Mouse (Mus musculus) left cerebral cortex, postnatal 36 days (tissue): ENCODE results near the gene Rnaseh1. TPM values are rescaled to one million over a fixed set of nuclear protein-coding genes. Genes with fewer than 3 reads are reported as not detected.

Experiments
- DNase-seq, 2 experiments: peaks; one replicate each; pipeline ENCODE4 v3.0.0; 2021 to 2022; ENCODE audit warnings: low spot score in 2 of 2, mixed read lengths in 1 of 2
- intact Hi-C: fragments of 180-260 bp; cut with DNase I; formaldehyde crosslinking; loops from one replicate; pipeline ENCODE4 v1.15.1; 2025
- total RNA-seq, 2 experiments: library from RNA; stranded (reverse); gene quantifications; 2 replicates each; pipeline ENCODE4 v1.2.3; 2021

Rnaseh1 gene
- total RNA-seq, result 10 to 100 TPM; 13.4 to 15.2 TPM

DNA sequence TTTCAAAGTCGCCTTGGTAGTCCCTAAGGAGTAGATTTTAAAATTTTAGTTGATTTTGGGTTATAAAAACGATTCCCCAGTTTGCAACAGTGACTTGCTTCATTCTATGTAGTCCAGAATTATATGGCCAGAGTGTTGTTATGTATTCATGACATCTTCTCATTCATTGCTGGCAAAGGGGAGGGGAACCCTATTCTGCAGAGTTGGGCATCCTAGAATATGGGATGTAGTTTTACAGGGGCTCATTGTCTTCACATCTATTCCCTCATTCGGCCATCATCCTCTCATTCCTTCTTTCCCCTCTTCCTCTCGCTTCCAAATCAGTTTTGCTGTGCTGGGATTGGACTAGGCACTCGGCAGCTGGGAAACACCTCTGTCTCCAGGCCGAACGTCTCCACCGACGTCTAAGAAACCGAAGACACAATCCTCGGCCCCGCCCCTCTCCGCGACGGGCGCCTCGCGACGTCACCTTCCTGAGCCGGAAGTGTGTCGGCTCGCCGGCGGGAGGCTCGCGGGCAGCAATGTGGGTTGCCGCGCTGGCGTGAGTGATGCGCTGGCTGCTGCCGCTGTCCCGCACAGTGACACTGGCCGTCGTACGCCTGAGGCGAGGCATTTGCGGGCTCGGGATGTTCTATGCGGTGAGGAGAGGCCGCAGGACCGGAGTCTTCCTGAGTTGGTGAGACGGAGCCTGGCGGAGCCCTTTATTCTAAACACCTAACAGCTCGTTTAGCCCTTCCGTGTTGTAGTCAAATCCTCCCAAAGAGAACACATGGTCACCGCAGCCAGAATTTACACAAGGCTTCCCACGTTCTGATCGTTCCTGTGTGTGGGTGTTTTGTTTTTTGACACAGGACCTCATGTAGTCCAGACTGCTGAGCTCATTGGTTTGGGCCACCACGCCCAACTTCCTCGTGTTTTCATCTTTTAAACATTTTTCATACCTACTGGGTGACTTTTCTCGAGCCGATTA lies at the start of gene Rnaseh1:
TSS of gene Rnaseh1 (plus strand) at position 462 of the 970 bp plus-strand sequence.
- intact Hi-C loops, result no loop called here

DNA sequence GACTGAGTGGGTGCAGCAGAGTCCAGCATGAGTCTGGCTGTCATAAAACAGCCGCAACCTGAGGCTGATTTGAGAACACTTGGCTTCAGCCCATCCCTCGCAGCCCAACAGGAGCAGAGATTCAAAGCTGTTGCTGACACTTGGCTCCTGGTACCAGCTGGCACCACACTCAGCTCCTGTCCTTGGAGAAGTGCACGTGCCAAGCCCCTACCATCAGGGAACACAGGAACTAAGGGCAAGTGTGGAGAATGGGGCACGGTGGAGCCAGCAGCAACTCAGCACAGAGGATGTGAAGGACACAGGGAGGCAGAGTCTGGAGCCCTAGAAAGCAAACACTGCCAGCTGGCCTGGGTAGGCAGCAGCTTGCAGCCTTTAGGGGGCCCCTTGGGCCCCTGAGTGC lies 47.1 kb upstream of the Rnaseh1 start:
- no peak for DNase-seq
- intact Hi-C loops, result no loop called here

More for the DNA sequence above, at the start of gene Rnaseh1:
- DNase-seq, result peak; percentile 93 to 94

DNA sequence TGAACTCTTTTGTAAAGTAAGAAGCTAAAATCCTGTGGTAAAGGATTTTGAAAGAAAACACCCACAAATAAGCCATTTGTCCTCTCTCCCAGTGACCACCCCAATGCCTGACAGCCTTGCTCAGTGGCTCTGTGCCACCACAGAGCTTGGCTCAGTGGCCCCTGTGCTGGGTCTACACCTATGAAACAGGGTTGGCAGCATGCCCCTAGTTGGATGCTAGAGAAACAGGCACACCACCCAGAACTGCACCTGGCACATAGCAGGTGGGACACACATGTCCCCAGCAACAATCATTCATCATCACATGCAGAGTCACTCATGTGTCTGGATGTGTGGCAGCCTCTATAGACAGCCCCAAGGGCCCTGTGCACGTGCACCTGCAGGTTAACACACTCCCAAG lies 45.9 kb upstream of the Rnaseh1 start:
- intact Hi-C loops, result no loop called here
- DNase-seq, result no peak

DNA sequence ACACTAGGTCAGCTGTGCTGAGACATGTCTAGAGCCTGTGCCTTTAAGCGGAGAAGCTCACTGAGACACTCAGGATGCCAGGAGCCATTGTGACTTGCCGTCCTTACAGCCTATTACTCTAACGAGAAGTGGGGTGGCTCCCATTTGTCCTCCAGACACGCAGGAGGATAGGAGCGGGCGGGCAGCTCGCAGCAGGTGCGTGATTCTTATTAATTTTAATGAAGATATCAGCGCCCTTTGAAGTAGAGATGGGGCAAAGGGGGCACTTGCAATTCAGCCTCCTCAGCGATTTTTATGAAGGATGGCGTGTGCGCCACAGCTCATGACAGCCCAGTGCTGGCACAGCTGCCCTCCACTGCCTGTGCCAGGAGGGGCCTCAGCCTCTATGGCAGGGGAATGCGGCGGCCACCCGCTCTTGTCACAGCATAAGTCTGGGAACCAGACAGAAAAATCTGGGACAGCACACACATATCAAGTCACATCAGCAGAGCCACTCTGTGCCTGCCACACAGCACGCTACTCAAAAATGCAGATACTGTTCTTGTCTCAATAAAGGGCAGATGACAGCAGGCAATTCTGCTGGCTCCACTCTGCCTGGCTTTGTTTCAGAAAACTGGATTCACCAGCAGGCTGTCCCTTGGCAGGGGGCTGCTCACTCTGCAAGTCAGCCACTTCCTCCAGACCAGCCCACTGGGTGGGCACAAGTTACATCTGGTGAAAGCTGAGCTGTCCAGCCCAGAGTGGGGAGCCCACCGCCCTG lies 41.7 kb upstream of the Rnaseh1 start:
- intact Hi-C loops, result no loop called here
- DNase-seq, result peak; percentile 42 to 52

DNA sequence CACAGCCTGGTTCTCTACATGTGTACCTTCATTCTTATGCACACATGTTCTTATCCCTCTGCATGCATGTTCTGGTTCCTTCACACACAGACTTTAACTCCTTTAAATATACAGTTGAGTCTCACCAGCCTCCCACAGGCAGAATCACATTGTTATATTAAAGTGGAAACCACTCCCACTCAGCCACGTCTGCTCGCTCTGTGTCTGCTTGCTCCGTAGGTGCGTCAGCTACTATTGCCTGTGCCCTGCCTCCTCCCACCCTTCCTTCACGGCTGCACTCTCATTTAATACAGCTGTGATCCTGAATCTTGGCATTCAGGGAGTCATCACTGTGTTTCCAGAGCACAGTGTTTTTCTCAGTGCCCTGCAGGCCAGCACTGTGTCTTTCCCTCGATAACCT lies 37.0 kb upstream of the Rnaseh1 start:
- peak; percentile 29 to 62 for DNase-seq
- intact Hi-C loops, result no loop called here

DNA sequence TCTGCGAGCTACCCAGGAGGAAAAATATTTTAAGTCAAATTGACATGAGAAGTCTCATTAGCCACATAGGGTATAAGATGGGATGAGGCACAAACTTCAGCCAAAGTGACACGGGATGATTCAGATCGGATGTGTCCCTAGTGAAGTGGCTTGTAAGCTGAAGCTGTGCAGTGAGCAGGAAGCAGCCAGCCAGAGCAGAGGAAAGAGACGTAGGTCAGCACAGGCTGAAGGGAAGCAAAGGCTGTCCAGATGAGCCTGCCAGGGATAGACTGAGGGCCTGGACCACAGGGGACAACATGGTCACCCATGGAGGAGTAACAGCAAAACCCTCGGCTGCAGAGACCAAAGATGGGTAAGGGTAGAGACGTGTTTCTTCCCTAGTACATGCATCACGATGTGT lies 35.0 kb upstream of the Rnaseh1 start:
- intact Hi-C loops, result no loop called here

DNA sequence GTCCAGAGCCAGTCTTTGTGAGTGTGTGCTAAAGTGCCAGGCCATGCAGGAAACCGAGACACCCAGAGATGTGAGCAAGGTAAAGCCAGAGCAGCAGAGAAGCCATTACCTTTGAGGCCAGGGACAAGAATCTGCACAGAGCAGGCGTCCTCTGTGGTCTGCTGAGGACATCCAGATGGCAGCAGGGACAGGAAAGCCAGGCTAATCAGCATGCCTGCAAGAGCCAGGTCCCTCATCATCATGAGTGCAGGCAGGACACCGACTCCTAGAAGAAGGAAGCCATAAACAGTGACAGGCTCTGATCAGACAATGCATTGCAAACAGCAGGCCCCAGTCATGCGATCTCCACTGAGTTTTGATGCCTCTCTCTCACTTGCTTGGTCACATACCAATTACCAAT lies 32.1 kb upstream of the Rnaseh1 start:
- no peak for DNase-seq
- intact Hi-C loops, result no loop called here

More for the DNA sequence above, 35.0 kb upstream of the Rnaseh1 start:
- DNase-seq, result no peak

DNA sequence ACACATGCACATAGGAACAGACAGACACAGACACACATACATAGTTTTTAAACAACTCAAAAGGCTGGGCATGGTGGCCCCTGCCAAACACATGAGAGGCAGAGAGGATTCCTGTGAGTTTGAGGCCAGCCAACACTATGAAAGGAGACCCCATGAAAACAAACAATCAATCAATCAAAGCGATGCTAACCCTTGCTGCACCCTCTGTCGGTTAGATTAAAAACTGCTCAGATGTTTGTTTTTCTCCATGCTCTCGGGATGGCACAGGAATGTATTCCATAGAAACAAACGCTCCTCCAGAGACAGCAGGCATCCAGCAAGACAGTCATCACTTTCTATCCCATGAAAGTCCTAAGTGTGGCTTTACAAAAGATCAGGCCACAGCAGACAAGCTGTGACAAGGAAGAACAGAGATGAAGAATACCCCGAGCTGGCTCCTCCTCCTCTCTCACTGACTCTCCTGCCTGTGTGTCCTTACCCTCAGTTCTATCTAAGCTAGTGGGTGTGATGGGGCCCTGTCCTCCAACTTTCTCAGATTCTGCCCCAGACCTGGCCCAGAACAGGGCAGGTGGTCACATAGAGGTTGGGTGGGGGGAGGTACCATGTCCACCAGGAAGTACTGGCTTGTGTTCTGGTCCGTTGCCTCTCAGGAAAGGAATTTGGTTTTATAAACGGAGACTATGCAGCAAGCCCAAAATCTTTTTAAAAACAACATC lies 27.8 kb upstream of the Rnaseh1 start:
- intact Hi-C loops, result no loop called here

DNA sequence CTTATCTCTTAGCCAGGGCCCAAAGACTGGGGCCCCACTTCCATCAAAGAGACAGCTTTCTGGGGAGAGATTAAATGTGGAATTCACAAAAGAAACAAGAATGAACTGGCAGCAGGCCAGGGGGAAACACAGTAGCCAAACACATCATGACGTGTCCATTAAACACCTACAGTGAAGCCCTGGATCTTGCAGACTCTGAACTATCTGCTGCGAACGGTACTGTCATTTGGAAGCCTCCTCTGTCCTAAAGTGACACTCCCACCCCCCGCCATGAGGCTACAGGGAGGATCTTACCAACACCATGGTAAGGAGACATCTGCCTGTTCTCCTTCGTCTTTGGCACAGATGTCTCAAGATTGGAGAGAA lies 27.3 kb upstream of the Rnaseh1 start:
- intact Hi-C loops, result no loop called here
- DNase-seq, result peak in 1 of 2 experiments; percentile 24

More for the DNA sequence above, 27.8 kb upstream of the Rnaseh1 start:
- no peak for DNase-seq

DNA sequence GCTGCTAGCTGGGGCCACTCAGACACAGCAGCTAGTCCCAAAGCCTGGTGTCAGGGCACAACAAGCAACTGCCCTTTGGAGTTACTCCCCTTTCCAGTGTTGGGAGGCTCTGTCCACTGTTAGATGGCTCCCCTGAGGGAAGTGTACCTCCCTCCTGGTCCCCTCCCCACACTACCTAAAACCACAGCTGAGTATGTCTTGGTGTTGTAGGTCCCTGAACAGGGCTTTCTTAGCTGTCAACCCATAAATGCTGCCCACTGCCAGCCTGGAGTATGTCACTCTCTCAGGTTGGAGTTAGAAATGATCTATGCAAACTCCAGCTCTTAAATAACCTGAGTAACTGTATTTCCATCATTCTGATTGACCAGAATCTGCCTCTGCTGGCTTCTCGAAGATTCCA lies 26.8 kb upstream of the Rnaseh1 start:
- no peak for DNase-seq
- intact Hi-C loops, result no loop called here

DNA sequence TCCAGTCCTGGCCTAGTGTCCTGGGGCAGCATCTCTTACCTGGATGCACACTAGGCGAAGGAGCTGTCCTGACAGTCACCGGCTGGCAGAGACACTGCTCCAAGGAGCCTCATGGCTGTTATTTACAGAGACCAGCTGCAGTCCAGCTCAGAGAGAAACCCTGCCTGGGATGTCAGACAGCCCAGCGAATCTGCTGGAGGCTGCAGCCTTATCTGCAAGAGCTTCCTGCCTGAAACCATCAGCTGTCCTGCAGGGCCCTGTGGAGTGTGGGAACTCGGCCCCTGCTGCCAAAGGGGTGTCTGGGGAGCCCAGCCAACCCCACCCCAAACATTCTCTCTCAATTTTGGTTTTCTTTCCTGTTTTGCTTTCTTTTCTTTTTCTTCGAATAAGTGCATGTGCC lies 26.2 kb upstream of the Rnaseh1 start, which contains the start of gene Colec11:
TSS of gene Colec11 (minus strand) at position 183 of the 400 bp plus-strand sequence.
- DNase-seq, result no peak
- intact Hi-C loops, result no loop called here

DNA sequence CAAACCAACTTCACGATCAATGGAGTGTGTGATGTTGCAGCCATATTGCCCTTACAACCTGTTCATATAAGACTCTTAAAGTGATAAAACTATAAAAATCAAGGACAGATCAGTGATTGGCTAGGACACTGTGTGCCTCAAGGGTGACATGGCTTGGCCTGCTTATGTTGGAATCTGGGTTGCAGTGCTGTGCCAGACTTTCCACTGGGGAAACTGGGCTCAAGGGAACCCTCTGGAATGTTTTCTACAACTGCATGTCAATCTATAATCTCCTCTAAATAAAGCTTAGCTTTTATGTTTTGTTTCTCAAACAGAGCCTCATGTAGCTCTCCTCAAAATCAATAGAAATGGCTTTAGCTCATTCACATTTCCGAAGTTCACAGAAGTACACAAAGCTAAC lies 25.2 kb upstream of the Rnaseh1 start:
- intact Hi-C loops, result no loop called here
- no peak for DNase-seq

DNA sequence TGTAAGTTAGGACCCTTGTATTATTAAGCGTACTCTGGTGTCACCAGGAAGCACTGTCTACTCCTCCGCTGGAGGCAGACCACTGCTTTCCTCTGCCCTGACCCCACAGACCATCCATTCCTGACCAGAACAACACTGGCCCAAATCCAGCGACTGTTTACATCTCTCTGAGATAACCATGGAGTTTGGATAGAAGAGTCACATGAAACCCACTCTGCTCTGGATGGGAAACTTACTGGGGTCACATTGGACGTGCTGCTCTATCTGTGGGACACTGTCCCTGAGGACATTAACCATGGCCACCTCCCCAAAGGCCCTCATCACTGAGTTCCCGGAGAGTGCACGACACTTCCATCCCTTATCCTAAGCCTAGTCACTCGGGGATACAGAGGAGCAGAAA lies 24.0 kb upstream of the Rnaseh1 start:
- no peak for DNase-seq
- intact Hi-C loops, result no loop called here

DNA sequence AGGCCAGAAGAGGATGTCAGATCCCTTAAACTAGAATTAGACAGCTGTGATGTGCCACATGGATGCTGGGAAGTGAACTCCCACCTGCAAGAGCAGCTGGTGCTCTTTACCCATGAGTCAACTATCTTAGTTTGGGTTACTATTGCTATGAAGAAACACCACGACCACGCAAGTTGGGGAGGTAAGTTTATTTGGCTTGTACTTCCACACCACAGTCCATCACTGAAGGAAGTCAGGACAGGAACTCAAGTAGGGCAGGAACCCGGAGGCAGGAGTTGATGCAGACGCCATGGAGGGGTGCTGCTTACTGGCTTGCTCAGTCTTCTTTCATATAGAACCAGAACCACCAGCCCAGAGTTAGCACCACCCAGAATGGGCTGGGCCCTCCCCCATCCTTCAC lies 22.3 kb upstream of the Rnaseh1 start:
- no peak for DNase-seq
- intact Hi-C loops, result no loop called here

DNA sequence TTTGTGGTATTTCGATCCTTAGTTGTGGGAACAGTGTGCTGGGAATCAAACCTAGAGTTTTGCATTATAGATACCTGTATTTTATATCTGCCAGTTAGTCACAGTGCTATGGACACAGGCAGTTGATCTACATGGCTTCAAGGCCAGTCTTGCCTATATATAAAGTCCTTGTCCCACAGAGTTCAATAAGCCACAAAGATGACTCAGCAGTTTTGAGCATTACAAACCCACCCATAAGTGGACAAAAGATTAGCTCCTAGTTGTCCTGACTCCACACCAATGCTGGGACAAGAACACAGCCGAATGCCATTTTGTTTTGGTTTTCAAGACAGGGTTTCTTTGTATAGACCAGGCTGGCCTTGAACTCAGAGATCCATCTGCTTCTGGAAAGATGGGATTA lies 21.0 kb upstream of the Rnaseh1 start:
- intact Hi-C loops, result no loop called here

DNA sequence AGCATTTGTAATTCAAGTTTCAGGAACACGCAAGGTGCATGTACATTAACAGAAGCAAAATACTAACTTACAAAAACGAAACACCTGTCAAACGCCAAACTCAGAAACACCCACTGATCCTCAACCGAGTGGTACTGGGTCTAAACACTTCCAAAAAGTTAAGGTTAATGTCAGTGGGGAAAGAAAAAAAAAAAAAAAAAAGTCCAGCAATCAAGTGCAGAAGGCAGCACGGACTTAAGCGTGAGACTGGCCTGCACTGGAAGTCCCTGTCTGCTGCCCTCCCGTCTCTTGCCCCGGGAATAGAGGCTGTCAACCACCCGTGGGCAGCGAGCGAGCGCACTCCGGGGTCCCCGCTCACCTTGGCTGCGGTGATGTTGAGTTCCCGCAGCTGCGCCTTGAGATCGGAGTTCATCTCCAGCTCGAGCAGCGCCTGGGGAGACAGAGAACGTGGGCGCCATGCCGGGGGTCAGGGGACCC lies 14.3 kb upstream of the Rnaseh1 start:
- intact Hi-C loops, result loop anchor here (5.0 kb wide), 1 partner anchor 43 kb away; no protein-coding TSS in a partner anchor
- no peak for DNase-seq

More for the DNA sequence above, 21.0 kb upstream of the Rnaseh1 start:
- no peak for DNase-seq

DNA sequence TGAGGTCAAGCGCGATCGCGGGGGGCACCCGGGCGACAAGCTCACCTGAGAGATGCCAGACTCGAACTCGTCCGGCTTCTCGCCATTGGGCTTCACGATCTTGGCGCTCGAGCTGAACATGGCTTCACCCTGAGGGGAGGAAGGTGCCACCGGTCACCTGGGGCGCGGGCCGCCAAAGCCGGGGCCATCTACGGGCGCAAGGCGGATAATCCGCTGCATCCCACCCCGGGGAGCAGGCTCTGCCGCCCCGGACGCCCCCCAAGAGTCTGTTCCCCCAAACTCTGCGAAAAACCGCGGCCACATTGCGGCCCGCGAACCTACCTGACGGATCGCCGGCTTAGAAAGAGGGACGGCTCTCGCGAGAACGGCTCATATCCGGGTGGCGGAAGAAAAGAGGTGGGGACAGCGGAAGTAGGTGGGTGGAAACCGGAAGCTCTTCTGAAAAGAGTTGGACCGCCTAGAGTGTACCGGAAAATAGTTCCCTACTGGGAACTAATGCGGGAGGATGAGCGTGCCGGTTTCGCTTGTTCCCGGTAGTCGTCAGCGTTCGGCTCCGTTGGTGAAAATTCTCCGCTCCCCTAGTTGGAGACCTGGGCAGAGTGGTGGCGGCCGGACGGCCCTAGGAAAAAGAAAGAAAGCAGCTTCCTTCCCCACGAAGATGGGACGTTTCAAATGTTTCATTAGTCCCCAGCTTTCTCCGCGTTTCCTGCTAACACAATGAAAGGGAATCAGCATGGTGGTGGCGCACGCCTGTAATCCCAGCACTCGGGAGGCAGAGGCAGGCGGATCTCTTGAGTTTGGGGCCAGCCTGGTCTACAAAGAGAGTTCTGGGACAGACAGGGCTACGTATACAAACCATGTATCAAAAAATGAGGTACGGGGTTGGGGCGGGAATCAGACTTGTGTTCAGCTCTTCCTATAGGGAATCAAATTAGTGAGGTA lies 13.6 kb upstream of the Rnaseh1 start, which contains the start of gene Rps7:
TSS of gene Rps7 (minus strand) at position 419 of the 942 bp plus-strand sequence.
- intact Hi-C loops, result loop anchor here (5.0 kb wide), 1 partner anchor 44 kb away; no protein-coding TSS in a partner anchor
- DNase-seq, result peak; percentile 91 to 94

DNA sequence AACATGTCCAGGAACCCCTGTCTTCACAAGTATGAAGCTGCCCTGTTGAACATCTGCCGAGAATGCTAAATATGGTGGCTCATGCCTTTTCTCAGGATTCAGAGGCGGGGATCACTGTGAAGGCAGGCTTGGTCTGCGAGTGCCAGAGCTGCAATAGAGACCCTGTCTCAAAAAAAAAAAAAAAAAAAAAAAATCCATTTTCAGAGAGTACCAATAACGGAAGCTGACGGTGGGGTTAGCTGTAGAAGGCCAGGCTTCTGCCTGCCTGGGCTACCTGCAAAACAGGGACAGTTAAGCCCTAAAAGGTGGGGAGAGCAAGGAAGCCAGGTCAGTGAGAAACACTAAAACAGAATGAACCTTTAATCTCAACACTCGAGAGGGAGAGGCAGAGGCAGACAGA lies 12.9 kb upstream of the Rnaseh1 start:
- intact Hi-C loops, result loop anchor here (5.0 kb wide), 1 partner anchor 44 kb away; no protein-coding TSS in a partner anchor
- DNase-seq, result no peak
